Mouse (Mus musculus) gastrocnemius, postnatal 10 days (tissue): ENCODE results near the gene Rarres1. TPM values are rescaled to one million over a fixed set of nuclear protein-coding genes. Genes with fewer than 3 reads are reported as not detected.

Experiments
- total RNA-seq, 2 experiments: library from RNA; stranded (reverse); gene quantifications; 2 replicates each; pipeline ENCODE4 v1.2.3; 2021

Gene Rarres1
- total RNA-seq, 2 experiments from 2014 or later, result 3.2 to 3.3 TPM

Other genes starting within 250 kb of the Rarres1 start
- gene Mlf1, start 141.4 kb downstream of the Rarres1 start, total RNA-seq, result 100 to 1,000 TPM; 466 to 536 TPM
- gene Gm17402, start 140.4 kb downstream of the Rarres1 start, total RNA-seq, result not detected
- gene Gfm1, start 85.4 kb downstream of the Rarres1 start, total RNA-seq, result 10 to 100 TPM; 66.5 to 77.5 TPM
- gene Lxn, start 51.6 kb downstream of the Rarres1 start, total RNA-seq, result 10 to 100 TPM; 13.9 to 15.0 TPM
- gene Mfsd1, start 67.2 kb upstream of the Rarres1 start, total RNA-seq, result 10 to 100 TPM; 24.3 to 27.5 TPM